Mouse (Mus musculus) testis, adult 2 months (tissue): ENCODE measurements around the gene Sptbn1.

Experiments
- CTCF ChIP-seq: fragments of 200-500 bp; IDR thresholded peaks from 2 replicates; pipeline ENCODE4 v1.5.1; 2012; ENCODE audit warnings: low read depth, mild to moderate bottlenecking, inconsistent platforms, low read length, moderate library complexity; ENCODE audit not compliant: control insufficient read depth, insufficient read depth, insufficient replicate concordance
- POLR2A ChIP-seq: fragments of 200-500 bp; IDR thresholded peaks from 2 replicates; pipeline ENCODE4 v1.6.1; 2012; ENCODE audit warnings: low read depth, mild to moderate bottlenecking, inconsistent platforms, low read length, moderate library complexity; ENCODE audit not compliant: control insufficient read depth

- TF ChIP-seq CTCF, result no peak
- no peak for TF ChIP-seq POLR2A
Measured at GRCm38 (mm10) chr11:30235666-30236065, 32.3 kb downstream of the Sptbn1 start.
